Mouse (Mus musculus): ENCODE measurements around the gene Aldh1a1.

The Aldh1a1 gene

DNA sequence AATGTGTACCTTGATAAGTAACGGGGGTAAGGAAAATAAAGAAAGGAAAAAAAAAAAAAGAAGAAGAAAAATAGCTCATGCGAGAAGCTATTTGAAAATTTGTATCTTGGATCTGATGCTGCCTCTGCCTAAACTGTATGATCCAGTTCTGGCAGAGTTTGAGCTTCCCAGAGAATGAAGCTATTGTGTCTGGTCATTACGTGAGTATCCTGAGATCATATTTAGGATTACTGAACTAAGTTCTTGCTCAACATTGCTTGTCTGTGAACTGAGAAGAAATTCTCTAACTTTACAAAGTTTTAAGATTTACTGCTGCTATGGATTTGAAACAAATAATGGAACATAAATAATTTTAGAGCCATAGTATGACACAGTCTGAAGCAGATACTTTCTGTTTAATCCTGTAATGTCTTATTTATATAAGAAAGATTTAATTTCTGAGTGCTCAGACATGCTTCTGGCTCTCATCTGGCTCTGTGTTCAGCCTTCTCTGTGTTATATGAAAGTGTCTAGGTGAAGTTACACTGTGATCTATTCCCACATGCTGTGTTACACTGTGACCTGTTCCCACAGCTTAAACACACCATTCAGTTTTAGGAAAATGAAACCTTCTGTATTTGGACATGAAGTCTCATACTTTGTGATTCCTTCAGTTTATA is 185.3 kb downstream of the Aldh1a1 start:
- no peak for DNase-seq
